Mouse (Mus musculus): Measurements from ENCODE around the gene Ctnnbip1. TPM values are rescaled to one million over a fixed set of nuclear protein-coding genes. Genes with fewer than 3 reads are reported as not detected.

Gene Ctnnbip1
- polyA plus RNA-seq, 1 experiment from 2014 or later: 81.2 TPM

GRCm38 (mm10) chr4:149578085-149578681 is 60.1 kb downstream of the Ctnnbip1 start:
- Histone ChIP-seq H3K4me1 (peaks cover 43% of the 10 kb centered on the region), H3K4me3 (no peak overlapping the region), H3K9me3 (replicated peaks) (no peaks in the 10 kb centered on the region), H3K9ac (no peak overlapping the region), H3K27me3 (peaks cover 5% of the 10 kb centered on the region; the same call in 1 of the 2 replicates), H3K4me2 (no peak overlapping the region), H3K27ac (peak overlapping the region; percentile 6; the same call in 1 of the 2 replicates), H3K36me3 (ENCODE audit: poor library complexity, severe bottlenecking) (no peaks in the 10 kb centered on the region)
- WGBS: 48% methylated on average over 13 of the region's 13 CpGs
- ATAC-seq: no peak

GRCm38 (mm10) chr4:149578831-149579230 is 60.8 kb downstream of the Ctnnbip1 start:
- H3K9me3 ChIP-seq (replicated peaks): no peaks in the 10 kb centered on the region
- H3K9ac ChIP-seq: 0 out of 2 replicates have a peak overlapping the region, but pooled peaks have one; percentile 37
- peaks cover 5% of the 10 kb centered on the region; the same call in 1 of the 2 replicates for H3K27me3 ChIP-seq
- peak; percentile 60 for ATAC-seq
- H3K4me3 ChIP-seq: no peak overlapping the region
- WGBS: 13% methylated on average over 7 of the region's 7 CpGs
- H3K4me1 ChIP-seq: peaks cover 43% of the 10 kb centered on the region
- H3K27ac ChIP-seq: peak overlapping the region; percentile 16; the same call in 1 of the 2 replicates
- H3K36me3 ChIP-seq (ENCODE audit: poor library complexity, severe bottlenecking): no peaks in the 10 kb centered on the region
- no peak overlapping the region for H3K4me2 ChIP-seq

GRCm38 (mm10) chr4:149585236-149585635 is 67.2 kb downstream of the Ctnnbip1 start:
- no peak overlapping the region for H3K27ac ChIP-seq
- no peak overlapping the region for H3K4me3 ChIP-seq
- WGBS: 87% methylated on average over 8 of the region's 8 CpGs

GRCm38 (mm10) chr4:149586044-149586782 is 68.2 kb downstream of the Ctnnbip1 start, which contains the start of gene Clstn1:
Clstn1 (plus strand) TSS chr4:149586468.
- H3K4me3 ChIP-seq: peak within 1 kb of the TSS; percentile 83
- WGBS: under 1% methylated on average over 56 of the region's 103 CpGs

More at GRCm38 (mm10) chr4:149585236-149585635, 67.2 kb downstream of the Ctnnbip1 start:
- Histone ChIP-seq H3K4me2 (peak overlapping the region; percentile 97; the same call in 1 of the 2 replicates), H3K36me3 (ENCODE audit: poor library complexity, severe bottlenecking) (no peaks in the 10 kb centered on the region), H3K9me3 (replicated peaks) (no peaks in the 10 kb centered on the region), H3K27me3 (peaks cover 26% of the 10 kb centered on the region), H3K4me1 (peaks cover 25% of the 10 kb centered on the region), H3K9ac (no peak overlapping the region)
- no peak for ATAC-seq

GRCm38 (mm10) chr4:149586783-149587595 is 69.0 kb downstream of the Ctnnbip1 start:
- ATAC-seq: peak; percentile 58
- no peaks in the 10 kb centered on the region for H3K9me3 ChIP-seq (replicated peaks)
- H3K27ac ChIP-seq: peak overlapping the region; percentile 67

More at GRCm38 (mm10) chr4:149586044-149586782, 68.2 kb downstream of the Ctnnbip1 start, which contains the start of gene Clstn1:
- no peaks in the 10 kb centered on the region for H3K36me3 ChIP-seq (ENCODE audit: poor library complexity, severe bottlenecking)
- peak within 1 kb of the TSS; percentile 84 for H3K9ac ChIP-seq
- peaks cover 25% of the 10 kb centered on the region for H3K4me1 ChIP-seq
- peaks cover 26% of the 10 kb centered on the region for H3K27me3 ChIP-seq
- H3K27ac ChIP-seq: peak within 1 kb of the TSS; percentile 67
- ATAC-seq: peak; percentile 86
- peak within 1 kb of the TSS; percentile 97 for H3K4me2 ChIP-seq
- no peaks in the 10 kb centered on the region for H3K9me3 ChIP-seq (replicated peaks)

GRCm38 (mm10) chr4:149587596-149588168 is 69.6 kb downstream of the Ctnnbip1 start:
- Histone ChIP-seq H3K9me3 (replicated peaks) (no peaks in the 10 kb centered on the region), H3K9ac (peak overlapping the region; percentile 84), H3K4me3 (peak overlapping the region; percentile 83), H3K4me1 (peaks cover 29% of the 10 kb centered on the region), H3K27me3 (peaks cover 26% of the 10 kb centered on the region), H3K36me3 (ENCODE audit: poor library complexity, severe bottlenecking) (no peaks in the 10 kb centered on the region), H3K4me2 (peak overlapping the region; percentile 97), H3K27ac (no peak overlapping the region)
- WGBS: 2% methylated on average over 24 of the region's 24 CpGs
- peak; percentile 33 for ATAC-seq

More at GRCm38 (mm10) chr4:149586783-149587595, 69.0 kb downstream of the Ctnnbip1 start:
- H3K27me3 ChIP-seq: peaks cover 26% of the 10 kb centered on the region
- peak overlapping the region; percentile 83 for H3K4me3 ChIP-seq
- under 1% methylated on average over 68 of the region's 72 CpGs for WGBS
- H3K9ac ChIP-seq: peak overlapping the region; percentile 84
- H3K4me1 ChIP-seq: peaks cover 25% of the 10 kb centered on the region
- peak overlapping the region; percentile 97 for H3K4me2 ChIP-seq
- H3K36me3 ChIP-seq (ENCODE audit: poor library complexity, severe bottlenecking): no peaks in the 10 kb centered on the region

- peaks cover 12% of the 10 kb centered on the region for H3K27me3 ChIP-seq
- H3K4me3 ChIP-seq: no peak overlapping the region
- H3K4me1 ChIP-seq: peaks cover 40% of the 10 kb centered on the region
- no peak for ATAC-seq
- H3K9ac ChIP-seq: no peak overlapping the region
- no peaks in the 10 kb centered on the region for H3K9me3 ChIP-seq (replicated peaks)
- no peaks in the 10 kb centered on the region for H3K36me3 ChIP-seq (ENCODE audit: poor library complexity, severe bottlenecking)
- no peak overlapping the region for H3K4me2 ChIP-seq
- no peak overlapping the region for H3K27ac ChIP-seq
- 84% methylated on average over 1 of the region's 1 CpGs for WGBS
Observed at GRCm38 (mm10) chr4:149590200-149590599, 72.2 kb downstream of the Ctnnbip1 start.

- WGBS: 92% methylated on average over 2 of the region's 2 CpGs
- H3K9me3 ChIP-seq (replicated peaks): no peaks in the 10 kb centered on the region
- no peak overlapping the region for H3K4me3 ChIP-seq
- no peak overlapping the region for H3K9ac ChIP-seq
- ATAC-seq: no peak
- peaks cover 9% of the 10 kb centered on the region for H3K27me3 ChIP-seq
- peaks cover 46% of the 10 kb centered on the region for H3K4me1 ChIP-seq
- H3K27ac ChIP-seq: no peak overlapping the region
- H3K4me2 ChIP-seq: no peak overlapping the region
- no peaks in the 10 kb centered on the region for H3K36me3 ChIP-seq (ENCODE audit: poor library complexity, severe bottlenecking)
Observed at GRCm38 (mm10) chr4:149591486-149591885, 73.5 kb downstream of the Ctnnbip1 start.

GRCm38 (mm10) chr4:149594913-149595581 is 77.0 kb downstream of the Ctnnbip1 start:
- no peaks in the 10 kb centered on the region for H3K27me3 ChIP-seq

GRCm38 (mm10) chr4:149597641-149598208 is 79.7 kb downstream of the Ctnnbip1 start:
- 78% methylated on average over 12 of the region's 12 CpGs for WGBS
- Histone ChIP-seq H3K4me1 (peaks cover 50% of the 10 kb centered on the region), H3K9ac (no peak overlapping the region)

More at GRCm38 (mm10) chr4:149594913-149595581, 77.0 kb downstream of the Ctnnbip1 start:
- ATAC-seq: peak; percentile 67; the same call in 1 of the 2 replicates
- no peaks in the 10 kb centered on the region for H3K9me3 ChIP-seq (replicated peaks)
- peaks cover 37% of the 10 kb centered on the region for H3K4me1 ChIP-seq
- H3K36me3 ChIP-seq (ENCODE audit: poor library complexity, severe bottlenecking): no peaks in the 10 kb centered on the region
- no peak overlapping the region for H3K4me2 ChIP-seq
- 56% methylated on average over 9 of the region's 9 CpGs for WGBS
- peak overlapping the region; percentile 64 for H3K27ac ChIP-seq
- no peak overlapping the region for H3K4me3 ChIP-seq
- H3K9ac ChIP-seq: no peak overlapping the region; the same call in 1 of the 2 replicates

More at GRCm38 (mm10) chr4:149597641-149598208, 79.7 kb downstream of the Ctnnbip1 start:
- Histone ChIP-seq H3K27me3 (no peaks in the 10 kb centered on the region), H3K4me3 (no peak overlapping the region), H3K36me3 (ENCODE audit: poor library complexity, severe bottlenecking) (no peaks in the 10 kb centered on the region), H3K27ac (no peak overlapping the region), H3K9me3 (replicated peaks) (no peaks in the 10 kb centered on the region), H3K4me2 (no peak overlapping the region)
- peak; percentile 39; the same call in 1 of the 2 replicates for ATAC-seq

Data from forebrain, embryonic 13.5 days (tissue).